Mouse (Mus musculus): ENCODE results near the gene Timm10. TPM values are rescaled to one million over a fixed set of nuclear protein-coding genes. Genes with fewer than 3 reads are reported as not detected.
"Not testable (repeated sequence)": the region's sequence is repeated elsewhere in the genome, so short reads cannot be mapped to it uniquely, and the experiment has no call there.

Timm10 gene
- polyA plus RNA-seq, 1 experiment from 2014 or later, result 55.7 TPM

DNA sequence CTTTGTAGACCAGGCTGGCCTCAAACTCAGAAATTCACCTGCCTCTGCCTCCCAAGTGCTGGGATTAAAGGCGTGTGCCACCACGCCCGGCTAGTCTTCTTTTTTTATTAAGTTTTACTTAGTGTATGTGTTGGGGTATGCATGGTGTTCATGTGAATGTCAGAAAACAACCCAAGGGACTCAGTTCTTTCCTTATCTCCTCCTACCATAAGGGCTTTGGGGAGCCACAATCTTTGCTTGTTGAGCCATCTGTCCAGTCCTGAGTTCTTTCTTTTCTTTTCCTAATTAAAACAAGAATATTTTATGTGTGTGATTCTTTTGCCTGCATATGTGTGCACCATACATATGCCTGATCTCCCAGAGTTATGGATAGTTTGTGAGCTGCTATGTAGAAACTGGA is 33.6 kb upstream of the Timm10 start:
- Histone ChIP-seq H3K4me2 (ENCODE audit: low read depth, low read length) (no peak overlapping the region), H3K9me3 (ENCODE audit: control insufficient read depth, low read length) (no peaks in the 10 kb centered on the region), H3K36me3 (ENCODE audit: control insufficient read depth, insufficient read depth, low read length) (no peaks in the 10 kb centered on the region), H3K4me3 (ENCODE audit: low read depth, low read length) (no peak overlapping the region), H3K27ac (replicated peaks; ENCODE audit: low read depth, low read length) (no peak overlapping the region), H3K9ac (ENCODE audit: low read depth, low read length) (no peak overlapping the region), H3K4me1 (ENCODE audit: control insufficient read depth, insufficient read depth, low read length) (no peaks in the 10 kb centered on the region; the same call in 1 of the 2 replicates), H3K27me3 (replicated peaks; ENCODE audit: control insufficient read depth, insufficient read depth, low read length) (no peaks in the 10 kb centered on the region)
- ATAC-seq (ENCODE audit: low read depth) (no peak), DNase-seq (ENCODE audit: low spot score) (no peak)
- WGBS, result 91% methylated on average over 3 of the region's 3 CpGs

DNA sequence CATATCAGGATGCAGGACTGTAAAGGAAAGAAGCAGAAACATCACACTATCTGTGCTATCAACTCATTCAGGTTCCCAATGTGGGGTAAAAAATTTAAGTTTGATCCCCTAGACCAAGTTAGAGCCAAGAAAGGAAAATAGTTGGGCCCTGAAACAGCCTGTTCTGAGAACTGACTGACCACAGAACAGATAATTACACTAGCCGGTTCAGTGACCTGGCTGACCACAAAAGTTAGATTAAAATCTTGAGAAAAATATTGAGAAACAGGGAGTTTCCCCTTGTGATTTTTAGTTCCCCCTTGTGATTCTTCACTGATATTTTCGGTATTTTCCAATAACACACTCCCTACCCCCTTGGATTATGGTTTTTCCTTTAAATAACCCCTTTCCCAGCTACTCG is 32.9 kb upstream of the Timm10 start:
- ATAC-seq (ENCODE audit: low read depth) (no peak), DNase-seq (ENCODE audit: low spot score) (no peak)
- Histone ChIP-seq H3K4me3 (ENCODE audit: low read depth, low read length) (no peak overlapping the region), H3K27me3 (replicated peaks; ENCODE audit: control insufficient read depth, insufficient read depth, low read length) (no peaks in the 10 kb centered on the region), H3K4me1 (ENCODE audit: control insufficient read depth, insufficient read depth, low read length) (no peaks in the 10 kb centered on the region; the same call in 1 of the 2 replicates), H3K27ac (replicated peaks; ENCODE audit: low read depth, low read length) (no peak overlapping the region), H3K9ac (ENCODE audit: low read depth, low read length) (no peak overlapping the region), H3K36me3 (ENCODE audit: control insufficient read depth, insufficient read depth, low read length) (no peaks in the 10 kb centered on the region), H3K9me3 (ENCODE audit: control insufficient read depth, low read length) (no peaks in the 10 kb centered on the region), H3K4me2 (ENCODE audit: low read depth, low read length) (no peak overlapping the region)
- 83% methylated on average over 3 of the region's 3 CpGs for WGBS

DNA sequence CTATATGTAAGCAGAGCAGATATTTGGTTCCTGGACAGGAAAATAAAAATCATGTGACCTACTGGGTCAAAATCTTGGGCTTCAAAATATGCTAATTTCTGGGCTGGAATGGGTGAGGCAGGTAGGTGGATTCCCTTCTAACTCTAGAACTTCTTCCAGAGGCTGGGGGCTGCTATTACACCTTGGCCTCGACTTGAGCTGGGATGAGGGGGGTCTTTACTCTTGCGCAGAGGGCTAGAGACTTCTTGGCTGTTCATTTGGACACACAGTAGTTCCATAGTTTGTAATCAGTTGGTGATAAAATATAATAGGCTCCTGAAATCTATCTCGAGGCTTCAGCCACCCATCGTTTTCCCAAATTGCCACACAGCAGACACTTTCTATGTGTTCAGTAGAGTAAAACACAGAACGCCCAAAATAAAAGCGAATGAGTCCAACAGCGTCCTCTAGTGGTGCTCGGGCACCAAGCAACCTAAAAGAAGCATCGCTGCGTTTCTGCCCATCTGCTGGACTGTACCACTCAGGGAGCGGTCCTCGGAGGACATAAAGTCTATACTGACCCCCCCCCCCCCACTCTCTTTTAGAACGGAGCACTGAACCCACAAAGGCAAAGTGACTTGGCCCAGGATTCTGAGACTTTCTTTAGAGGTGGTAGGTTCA is 28.8 kb upstream of the Timm10 start:
- Histone ChIP-seq H3K4me2 (ENCODE audit: low read depth, low read length) (peak overlapping the region; percentile 85), H3K27me3 (replicated peaks; ENCODE audit: control insufficient read depth, insufficient read depth, low read length) (no peaks in the 10 kb centered on the region), H3K9me3 (ENCODE audit: control insufficient read depth, low read length) (no peaks in the 10 kb centered on the region), H3K4me3 (ENCODE audit: low read depth, low read length) (peak overlapping the region; percentile 51), H3K36me3 (ENCODE audit: control insufficient read depth, insufficient read depth, low read length) (no peaks in the 10 kb centered on the region), H3K9ac (ENCODE audit: low read depth, low read length) (peak overlapping the region; percentile 53), H3K4me1 (ENCODE audit: control insufficient read depth, insufficient read depth, low read length) (no peaks in the 10 kb centered on the region), H3K27ac (replicated peaks; ENCODE audit: low read depth, low read length) (no peak overlapping the region)
- DNase-seq (ENCODE audit: low spot score) (peak; percentile 88), ATAC-seq (ENCODE audit: low read depth) (peak; percentile 53)
- WGBS, result 10% methylated on average over 12 of the region's 13 CpGs

DNA sequence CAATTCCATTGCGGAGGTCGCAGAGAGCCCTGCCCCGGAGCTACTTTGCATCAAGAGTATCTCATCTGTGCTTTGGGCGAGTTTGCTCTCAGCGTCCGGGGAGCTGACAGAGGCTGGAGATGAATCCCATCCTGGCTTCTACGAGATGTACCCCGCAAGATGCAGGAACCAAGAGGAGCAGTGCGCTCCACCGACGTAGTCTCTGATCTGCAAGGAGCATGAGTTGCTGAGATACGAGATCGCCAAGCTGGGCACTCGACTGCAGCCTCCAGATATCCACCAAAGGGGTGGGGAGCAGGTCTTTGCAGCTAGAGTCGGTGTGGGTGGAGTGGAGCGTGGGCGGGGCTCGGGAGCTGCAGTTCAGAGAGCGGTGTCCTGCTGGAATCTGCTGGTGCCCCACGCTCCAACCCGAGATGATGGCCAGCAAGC is 28.3 kb upstream of the Timm10 start, which contains the start of gene Ube2l6:
Ube2l6 (plus strand) TSS at position 336 of the 429 bp plus-strand sequence.
- Histone ChIP-seq H3K27me3 (replicated peaks; ENCODE audit: control insufficient read depth, insufficient read depth, low read length) (no peaks in the 10 kb centered on the region), H3K4me3 (ENCODE audit: low read depth, low read length) (peak within 1 kb of the TSS; percentile 51), H3K4me1 (ENCODE audit: control insufficient read depth, insufficient read depth, low read length) (no peaks in the 10 kb centered on the region), H3K27ac (replicated peaks; ENCODE audit: low read depth, low read length) (no peak within 1 kb of the TSS), H3K9ac (ENCODE audit: low read depth, low read length) (peak within 1 kb of the TSS; percentile 53), H3K9me3 (ENCODE audit: control insufficient read depth, low read length) (no peaks in the 10 kb centered on the region), H3K36me3 (ENCODE audit: control insufficient read depth, insufficient read depth, low read length) (no peaks in the 10 kb centered on the region), H3K4me2 (ENCODE audit: low read depth, low read length) (peak within 1 kb of the TSS; percentile 85)
- ATAC-seq (ENCODE audit: low read depth) (peak; percentile 77), DNase-seq (ENCODE audit: low spot score) (peak; percentile 80)
- WGBS, result 1% methylated on average over 21 of the region's 21 CpGs

DNA sequence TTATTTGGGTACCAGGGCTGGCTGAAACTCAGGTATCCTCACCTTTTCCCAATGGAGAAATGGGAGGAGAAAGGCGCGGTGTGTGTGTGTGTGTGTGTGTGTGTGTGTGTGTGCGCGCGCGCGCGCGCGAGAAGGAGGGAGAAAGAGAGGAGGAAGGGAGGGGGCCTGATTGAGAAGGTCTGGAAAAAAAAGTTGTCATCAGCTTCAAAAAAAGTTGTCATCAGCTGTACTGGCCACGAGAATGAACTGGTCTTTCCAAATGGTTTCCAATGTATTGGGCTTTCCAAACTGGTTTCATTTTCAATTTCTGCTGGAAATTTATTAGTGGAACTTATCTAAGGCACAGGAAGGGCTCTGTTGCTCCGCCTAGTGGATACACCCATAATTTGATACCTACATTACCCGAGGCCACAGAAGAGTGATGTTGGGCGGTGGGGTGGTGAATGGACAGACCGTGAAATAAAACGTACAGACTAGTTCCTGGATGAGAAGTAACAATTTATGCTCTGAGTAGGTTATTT is 27.7 kb upstream of the Timm10 start:
- no peaks in the 10 kb centered on the region for H3K9me3 ChIP-seq (ENCODE audit: control insufficient read depth, low read length)
- H3K4me1 ChIP-seq (ENCODE audit: control insufficient read depth, insufficient read depth, low read length), result no peaks in the 10 kb centered on the region
- no peak overlapping the region for H3K27ac ChIP-seq (replicated peaks; ENCODE audit: low read depth, low read length)
- no peaks in the 10 kb centered on the region for H3K27me3 ChIP-seq (replicated peaks; ENCODE audit: control insufficient read depth, insufficient read depth, low read length)
- no peaks in the 10 kb centered on the region for H3K36me3 ChIP-seq (ENCODE audit: control insufficient read depth, insufficient read depth, low read length)
- WGBS, result under 1% methylated on average over 16 of the region's 16 CpGs
- peak; percentile 62 for ATAC-seq (ENCODE audit: low read depth)
- H3K4me2 ChIP-seq (ENCODE audit: low read depth, low read length), result peak overlapping the region; percentile 85
- peak; percentile 86 for DNase-seq (ENCODE audit: low spot score)
- H3K9ac ChIP-seq (ENCODE audit: low read depth, low read length), result peak overlapping the region; percentile 53
- peak overlapping the region; percentile 51 for H3K4me3 ChIP-seq (ENCODE audit: low read depth, low read length)

DNA sequence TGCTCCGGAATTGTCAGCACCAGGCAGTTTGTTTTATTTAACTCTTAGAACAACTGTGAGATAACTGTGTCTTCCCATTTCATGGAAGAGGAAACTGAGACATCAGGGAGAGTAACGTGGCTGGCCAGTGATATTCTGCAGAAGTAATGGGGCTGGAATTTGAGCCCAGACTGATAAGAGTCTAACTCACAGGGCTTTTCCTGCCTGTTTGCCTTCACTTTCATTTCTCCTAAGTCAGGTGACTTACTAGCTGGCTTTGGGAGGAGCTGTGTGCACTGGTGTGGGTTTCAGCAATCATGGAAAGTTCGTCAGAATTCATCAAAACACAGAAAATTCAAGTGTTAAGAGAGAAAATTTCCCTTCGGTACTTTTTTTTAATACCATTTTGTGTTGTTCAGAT is 26.5 kb upstream of the Timm10 start:
- Histone ChIP-seq H3K4me3 (ENCODE audit: low read depth, low read length) (no peak overlapping the region), H3K9me3 (ENCODE audit: control insufficient read depth, low read length) (no peaks in the 10 kb centered on the region), H3K27ac (replicated peaks; ENCODE audit: low read depth, low read length) (no peak overlapping the region), H3K4me1 (ENCODE audit: control insufficient read depth, insufficient read depth, low read length) (no peaks in the 10 kb centered on the region), H3K27me3 (replicated peaks; ENCODE audit: control insufficient read depth, insufficient read depth, low read length) (no peaks in the 10 kb centered on the region), H3K36me3 (ENCODE audit: control insufficient read depth, insufficient read depth, low read length) (no peaks in the 10 kb centered on the region), H3K9ac (ENCODE audit: low read depth, low read length) (no peak overlapping the region), H3K4me2 (ENCODE audit: low read depth, low read length) (no peak overlapping the region)
- 86% methylated on average over 4 of the region's 4 CpGs for WGBS
- no peak for ATAC-seq (ENCODE audit: low read depth)
- no peak for DNase-seq (ENCODE audit: low spot score)

DNA sequence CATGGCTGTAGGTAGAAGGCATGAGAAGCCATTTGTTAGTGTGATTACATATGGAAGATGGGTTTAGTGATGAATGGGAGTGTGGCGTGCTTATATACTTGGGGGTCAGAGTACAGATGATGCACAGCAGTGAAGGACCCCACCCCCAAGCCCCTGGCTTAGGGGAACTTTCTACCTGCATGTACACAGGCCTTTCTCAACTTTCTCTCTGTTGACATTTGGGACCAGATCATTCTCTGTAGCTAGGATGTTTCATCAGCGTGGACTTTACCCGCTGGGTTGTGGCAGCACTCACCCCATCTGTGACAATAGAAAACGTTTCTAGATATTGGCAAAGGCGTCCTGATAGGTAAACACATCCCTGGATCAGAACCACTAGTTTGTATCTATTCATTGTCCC is 25.6 kb upstream of the Timm10 start:
- not testable (repeated sequence) for H3K36me3 ChIP-seq (ENCODE audit: control insufficient read depth, insufficient read depth, low read length); H3K4me3 ChIP-seq (ENCODE audit: low read depth, low read length); H3K9me3 ChIP-seq (ENCODE audit: control insufficient read depth, low read length); H3K9ac ChIP-seq (ENCODE audit: low read depth, low read length); ATAC-seq (ENCODE audit: low read depth); H3K4me1 ChIP-seq (ENCODE audit: control insufficient read depth, insufficient read depth, low read length); H3K27me3 ChIP-seq (replicated peaks; ENCODE audit: control insufficient read depth, insufficient read depth, low read length); H3K27ac ChIP-seq (replicated peaks; ENCODE audit: low read depth, low read length); H3K4me2 ChIP-seq (ENCODE audit: low read depth, low read length); DNase-seq (ENCODE audit: low spot score)
- 87% methylated on average over 4 of the region's 5 CpGs for WGBS

DNA sequence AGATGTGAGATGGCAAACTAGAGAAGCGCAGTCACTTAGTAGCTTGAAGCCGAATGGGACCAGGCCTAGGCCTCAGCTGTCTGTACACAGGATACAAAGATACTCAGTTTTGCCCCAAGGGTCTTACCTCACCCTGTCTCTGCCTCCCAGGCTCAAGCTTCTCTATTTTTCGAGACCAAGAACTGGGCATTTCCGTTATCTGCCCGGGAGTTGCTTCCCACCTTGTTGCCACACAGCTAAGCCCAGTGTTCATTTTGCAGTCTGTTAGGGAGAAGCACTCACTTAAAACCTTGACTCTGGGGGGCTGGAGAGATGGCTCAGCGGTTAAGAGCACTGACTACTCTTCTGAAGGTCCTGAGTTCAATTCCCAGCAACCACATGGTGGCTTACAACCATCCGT is 22.8 kb upstream of the Timm10 start:
- WGBS, result 83% methylated on average over 7 of the region's 7 CpGs
- Histone ChIP-seq H3K9me3 (ENCODE audit: control insufficient read depth, low read length) (no peaks in the 10 kb centered on the region), H3K27me3 (replicated peaks; ENCODE audit: control insufficient read depth, insufficient read depth, low read length) (no peaks in the 10 kb centered on the region), H3K4me3 (ENCODE audit: low read depth, low read length) (no peak overlapping the region), H3K4me1 (ENCODE audit: control insufficient read depth, insufficient read depth, low read length) (no peaks in the 10 kb centered on the region), H3K9ac (ENCODE audit: low read depth, low read length) (no peak overlapping the region), H3K4me2 (ENCODE audit: low read depth, low read length) (no peak overlapping the region), H3K27ac (replicated peaks; ENCODE audit: low read depth, low read length) (no peak overlapping the region), H3K36me3 (ENCODE audit: control insufficient read depth, insufficient read depth, low read length) (no peaks in the 10 kb centered on the region)
- no peak for DNase-seq (ENCODE audit: low spot score)
- no peak for ATAC-seq (ENCODE audit: low read depth)

DNA sequence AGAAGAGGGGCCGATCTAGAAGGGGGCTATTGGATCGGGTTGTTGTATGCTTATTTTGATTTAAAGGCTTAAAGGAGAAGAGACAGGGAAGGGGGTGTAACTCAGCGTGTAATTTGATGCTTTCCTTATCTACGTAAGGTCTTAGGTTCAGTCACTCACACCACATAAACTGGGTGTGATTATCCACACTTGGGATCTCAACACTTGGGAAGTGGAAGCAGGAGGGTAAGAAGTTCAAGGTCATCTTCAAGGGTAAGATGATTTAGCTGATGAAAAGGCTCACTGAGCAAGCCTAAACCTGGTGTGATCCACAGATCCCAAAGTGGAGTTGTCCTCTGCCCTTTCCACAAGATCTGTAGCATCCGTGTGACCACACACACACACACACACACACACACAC is 20.3 kb upstream of the Timm10 start:
- Histone ChIP-seq H3K36me3 (ENCODE audit: control insufficient read depth, insufficient read depth, low read length) (no peaks in the 10 kb centered on the region), H3K27me3 (replicated peaks; ENCODE audit: control insufficient read depth, insufficient read depth, low read length) (no peaks in the 10 kb centered on the region), H3K9me3 (ENCODE audit: control insufficient read depth, low read length) (no peaks in the 10 kb centered on the region), H3K4me3 (ENCODE audit: low read depth, low read length) (no peak overlapping the region), H3K4me2 (ENCODE audit: low read depth, low read length) (no peak overlapping the region), H3K27ac (replicated peaks; ENCODE audit: low read depth, low read length) (no peak overlapping the region), H3K4me1 (ENCODE audit: control insufficient read depth, insufficient read depth, low read length) (peaks cover 5% of the 10 kb centered on the region; the same call in 1 of the 2 replicates), H3K9ac (ENCODE audit: low read depth, low read length) (no peak overlapping the region)
- no peak for DNase-seq (ENCODE audit: low spot score)
- ATAC-seq (ENCODE audit: low read depth), result no peak
- 71% methylated on average over 5 of the region's 5 CpGs for WGBS

Measured in embryonic facial prominence, embryonic 14.5 days (tissue).